Mouse (Mus musculus) forebrain, embryonic 11.5 days (tissue): ENCODE results near the gene Arhgef17. TPM values are rescaled to one million over a fixed set of nuclear protein-coding genes. Genes with fewer than 3 reads are reported as not detected.

Experiments
- ATAC-seq: fragments of 200-750 bp; cut with Nextera tagmentation; replicated peaks from 2 replicates; pipeline ENCODE4 v1.8.0; 2017; ENCODE audit warnings: moderate TSS enrichment; ENCODE audit not compliant: low FRiP score
- DNase-seq: peaks from one replicate; pipeline ENCODE4 v3.0.0-alpha.2; 2017; ENCODE audit warnings: low spot score
- H3K27ac ChIP-seq: fragments of 300-500 bp; sonication (generic); 2 replicates; pipeline ENCODE4 v1.5.1; 2014; ENCODE audit warnings: low read depth, low read length
- H3K27me3 ChIP-seq: fragments of 300-500 bp; sonication (generic); 2 replicates; pipeline ENCODE4 v1.6.1; 2014; ENCODE audit warnings: mild to moderate bottlenecking, low read length, mixed read lengths; ENCODE audit not compliant: control insufficient read depth, insufficient read depth
- H3K36me3 ChIP-seq: fragments of 300-500 bp; sonication (generic); 2 replicates; pipeline ENCODE4 v1.6.1; 2014; ENCODE audit warnings: mild to moderate bottlenecking, low read length, moderate library complexity, mixed read lengths; ENCODE audit not compliant: control insufficient read depth, insufficient read depth
- H3K4me1 ChIP-seq: fragments of 300-500 bp; sonication (generic); replicated peaks from 2 replicates; pipeline ENCODE4 v1.6.1; 2014; ENCODE audit warnings: low read length, mixed read lengths; ENCODE audit not compliant: control insufficient read depth, insufficient read depth
- H3K4me2 ChIP-seq: fragments of 300-500 bp; sonication (generic); 2 replicates; pipeline ENCODE4 v1.6.1; 2014; ENCODE audit warnings: low read depth, mild to moderate bottlenecking, low read length, moderate library complexity, mixed read lengths; ENCODE audit not compliant: severe bottlenecking
- H3K4me3 ChIP-seq: fragments of 300-500 bp; sonication (generic); 2 replicates; pipeline ENCODE4 v1.5.1; 2014; ENCODE audit warnings: low read depth, low read length
- H3K9ac ChIP-seq: fragments of 300-500 bp; sonication (generic); 2 replicates; pipeline ENCODE4 v1.6.1; 2014; ENCODE audit warnings: low read length
- H3K9me3 ChIP-seq: fragments of 300-500 bp; sonication (generic); 2 replicates; pipeline ENCODE4 v1.6.1; 2016; ENCODE audit warnings: low read length, mixed read lengths; ENCODE audit not compliant: control insufficient read depth
- WGBS: fragments of 180-500 bp; shearing (Covaris S2); extraction: QIAGEN DNeasy Blood & Tissue Kit; methylation state at CpG from one replicate; pipeline ENCODE4 v1.1.7; 2014; 5-methylcytosine and 5-hydroxymethylcytosine counted together
- polyA plus RNA-seq: library from polyadenylated mRNA; unstranded; fragments of >200 nt; fragmentation: Nextera tagmentation; extraction: Ambion mirVana; gene quantifications from 2 replicates; pipeline ENCODE4 v1.2.1, GENCODE M21; 2014

The Arhgef17 gene
- polyA plus RNA-seq, 1 experiment from 2014 or later, result 10.1 TPM

DNA sequence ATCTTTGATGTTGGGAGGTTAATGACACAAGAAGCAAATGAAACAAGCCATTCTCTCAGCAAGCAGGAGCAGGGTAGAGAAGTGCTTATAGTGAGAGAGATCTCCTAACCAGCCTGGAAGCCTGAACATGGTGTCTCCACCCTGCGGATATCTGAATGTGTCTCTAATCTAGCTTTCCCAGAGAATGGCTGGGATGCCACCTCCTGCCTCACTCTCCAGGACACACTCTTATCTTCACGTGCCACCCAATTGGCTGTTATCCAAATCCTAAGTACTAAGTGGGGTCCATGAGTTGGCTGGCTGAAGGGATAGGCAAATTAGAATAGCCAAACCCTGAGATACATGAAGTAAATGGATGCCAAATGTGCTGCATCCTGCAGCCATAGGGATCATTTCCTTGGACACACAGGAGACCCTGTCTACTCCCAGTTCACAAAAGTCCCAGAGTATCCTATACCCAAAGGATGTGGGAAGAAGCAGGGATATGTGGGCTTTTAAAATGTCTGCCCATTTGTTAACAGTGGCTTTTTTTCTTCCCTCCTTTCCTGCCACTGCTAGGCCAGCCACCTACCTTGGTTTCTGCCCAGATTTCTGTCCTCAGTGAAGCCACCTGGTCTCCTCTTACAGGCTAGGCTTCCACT lies 87.4 kb downstream of the Arhgef17 start:
- 0 out of 2 replicates have a peak, but pooled peaks cover 1% of the 10 kb centered on the region for H3K4me1 ChIP-seq
- no peak for ATAC-seq
- no peak for DNase-seq
- no peaks in the 10 kb centered on the region for H3K36me3 ChIP-seq
- no peak overlapping the region for H3K9ac ChIP-seq
- H3K4me3 ChIP-seq, result no peak overlapping the region
- no peak overlapping the region for H3K4me2 ChIP-seq
- H3K9me3 ChIP-seq, result no peaks in the 10 kb centered on the region
- H3K27me3 ChIP-seq, result no peaks in the 10 kb centered on the region
- no peak overlapping the region for H3K27ac ChIP-seq
- 87% methylated on average over 2 of the region's 2 CpGs for WGBS

DNA sequence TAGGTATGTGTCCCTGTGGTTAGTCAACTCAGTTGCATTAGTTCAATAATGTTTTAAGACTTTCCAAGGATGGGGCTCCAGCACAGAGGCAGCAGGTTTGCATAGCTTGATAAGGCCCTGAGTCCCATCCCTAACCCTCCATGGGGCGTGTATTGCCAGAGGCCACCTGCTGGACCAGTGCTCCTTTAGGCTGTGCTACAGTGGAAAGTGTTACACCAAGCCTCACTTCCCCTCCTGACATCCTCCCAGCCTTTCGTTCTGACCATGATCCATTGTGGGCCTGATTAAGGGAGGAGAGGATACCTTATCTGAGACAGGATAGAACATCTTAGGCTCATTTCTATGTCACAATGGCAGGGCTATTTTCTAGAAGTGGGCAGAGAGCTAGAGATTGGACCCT lies 88.0 kb downstream of the Arhgef17 start:
- no peaks in the 10 kb centered on the region for H3K27me3 ChIP-seq
- H3K9ac ChIP-seq, result no peak overlapping the region
- no peaks in the 10 kb centered on the region for H3K9me3 ChIP-seq
- no peak overlapping the region for H3K4me3 ChIP-seq
- ATAC-seq (no peak), DNase-seq (no peak)
- H3K4me1 ChIP-seq, result 0 out of 2 replicates have a peak, but pooled peaks cover 1% of the 10 kb centered on the region
- H3K27ac ChIP-seq, result no peak overlapping the region
- H3K4me2 ChIP-seq, result no peak overlapping the region
- 90% methylated on average over 2 of the region's 2 CpGs for WGBS
- no peaks in the 10 kb centered on the region for H3K36me3 ChIP-seq

DNA sequence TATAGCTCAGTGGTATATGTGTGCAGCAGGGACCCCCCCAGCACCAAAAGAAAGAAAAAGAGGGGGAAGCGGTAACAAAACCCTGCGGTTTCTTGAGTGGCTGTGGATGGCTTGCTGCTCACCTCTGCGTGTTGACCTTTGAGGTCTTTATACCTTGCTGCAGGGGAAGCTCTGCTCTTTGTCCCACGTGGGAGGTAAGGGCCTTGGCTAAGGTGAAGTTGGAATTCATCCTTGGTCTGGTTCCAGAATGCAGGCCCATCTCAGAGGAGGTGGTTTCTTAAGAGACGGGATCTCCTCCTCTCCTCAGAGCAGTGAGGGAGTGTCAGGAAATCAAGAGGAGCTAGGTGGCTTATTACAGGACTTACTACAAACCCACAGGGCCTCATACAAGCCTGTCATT lies 89.7 kb downstream of the Arhgef17 start:
- Histone ChIP-seq H3K27ac (no peak overlapping the region), H3K9ac (no peak overlapping the region), H3K9me3 (no peaks in the 10 kb centered on the region), H3K27me3 (no peaks in the 10 kb centered on the region), H3K36me3 (no peaks in the 10 kb centered on the region; the same call in 1 of the 2 replicates), H3K4me2 (no peak overlapping the region), H3K4me1 (0 out of 2 replicates have a peak, but pooled peaks cover 1% of the 10 kb centered on the region), H3K4me3 (no peak overlapping the region)
- no peak for ATAC-seq
- no peak for DNase-seq
- WGBS, result 93% methylated on average over 5 of the region's 5 CpGs

- no peak for ATAC-seq
- 91% methylated on average over 6 of the region's 6 CpGs for WGBS
- Histone ChIP-seq H3K27me3 (no peaks in the 10 kb centered on the region), H3K9me3 (no peaks in the 10 kb centered on the region), H3K4me3 (no peak overlapping the region), H3K9ac (no peak overlapping the region), H3K4me1 (0 out of 2 replicates have a peak, but pooled peaks cover 1% of the 10 kb centered on the region), H3K36me3 (peaks cover 2% of the 10 kb centered on the region; the same call in 1 of the 2 replicates), H3K4me2 (no peak overlapping the region), H3K27ac (no peak overlapping the region)
- no peak for DNase-seq
Observed at GRCm38 (mm10) chr7:100841608-100842007, 90.3 kb downstream of the Arhgef17 start.

DNA sequence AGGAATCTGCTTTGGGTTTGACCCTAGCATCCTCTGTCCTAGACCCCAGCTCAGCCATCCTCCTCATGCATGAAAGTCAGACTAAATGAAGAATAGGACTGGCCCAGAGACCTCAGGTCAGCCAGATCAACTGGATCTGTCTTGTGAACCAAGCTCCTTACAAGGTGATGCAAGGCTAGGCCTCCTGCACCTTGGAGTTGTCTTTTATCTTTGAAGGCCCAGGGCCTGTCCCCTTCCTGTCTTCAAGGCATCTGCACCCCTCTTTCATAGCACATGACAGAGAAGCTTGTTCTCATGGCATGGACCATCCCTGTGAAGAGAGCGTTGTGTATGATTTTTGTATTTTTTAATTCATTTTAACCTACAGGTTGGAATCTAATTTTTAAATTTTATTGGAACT lies 91.0 kb downstream of the Arhgef17 start:
- ATAC-seq, result no peak
- no peak overlapping the region for H3K9ac ChIP-seq
- no peak overlapping the region for H3K4me2 ChIP-seq
- H3K4me3 ChIP-seq, result no peak overlapping the region
- 0 out of 2 replicates have a peak, but pooled peaks cover 1% of the 10 kb centered on the region for H3K4me1 ChIP-seq
- H3K27ac ChIP-seq, result no peak overlapping the region
- no peak for DNase-seq
- peaks cover 2% of the 10 kb centered on the region; the same call in 1 of the 2 replicates for H3K36me3 ChIP-seq
- WGBS, result 94% methylated on average over 1 of the region's 1 CpGs
- H3K27me3 ChIP-seq, result no peaks in the 10 kb centered on the region
- H3K9me3 ChIP-seq, result no peaks in the 10 kb centered on the region

DNA sequence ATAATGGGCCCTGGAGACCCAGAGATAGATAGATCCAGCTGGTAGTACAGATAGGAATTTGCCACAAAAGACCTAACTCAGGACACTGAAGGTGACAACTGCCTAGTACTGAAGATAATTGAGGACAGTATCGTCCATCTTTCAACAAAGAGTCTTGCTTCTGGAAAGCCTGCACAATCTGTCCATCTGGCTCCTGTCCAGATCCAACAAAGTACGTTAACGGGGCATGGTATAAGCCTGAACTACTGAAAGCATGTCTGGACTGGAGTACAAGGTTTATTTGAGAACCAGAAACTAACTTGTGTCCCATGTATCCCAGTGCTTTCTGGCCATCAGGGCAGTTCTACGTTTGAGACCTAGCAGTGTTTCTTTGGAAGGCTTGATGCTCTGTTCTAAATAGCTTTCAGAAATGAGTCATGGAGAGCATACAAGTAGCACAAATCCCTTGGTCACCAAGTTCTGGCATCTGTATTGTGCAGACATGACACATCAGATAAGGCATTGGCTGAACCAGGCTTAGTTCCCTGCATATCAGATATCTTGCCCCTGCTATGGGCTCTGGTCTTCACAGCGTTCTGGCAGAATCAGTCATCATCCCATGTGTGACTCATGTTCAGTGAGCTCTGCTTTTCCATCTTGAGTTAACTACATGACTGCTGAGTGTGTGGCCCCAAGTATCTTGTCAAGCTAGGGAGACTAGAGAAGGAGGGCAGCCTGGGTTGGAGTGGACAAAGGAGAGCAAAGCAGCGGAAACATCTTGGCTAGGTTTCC lies 92.1 kb downstream of the Arhgef17 start:
- 0 out of 2 replicates have a peak, but pooled peaks cover 1% of the 10 kb centered on the region for H3K4me1 ChIP-seq
- H3K4me2 ChIP-seq, result no peak overlapping the region
- H3K27me3 ChIP-seq, result no peaks in the 10 kb centered on the region
- ATAC-seq, result no peak
- H3K27ac ChIP-seq, result no peak overlapping the region
- no peak overlapping the region for H3K4me3 ChIP-seq
- H3K9ac ChIP-seq, result no peak overlapping the region
- no peaks in the 10 kb centered on the region for H3K9me3 ChIP-seq
- WGBS, result 94% methylated on average over 6 of the region's 6 CpGs
- H3K36me3 ChIP-seq, result peaks cover 2% of the 10 kb centered on the region; the same call in 1 of the 2 replicates
- no peak for DNase-seq

- Histone ChIP-seq H3K4me3 (no peak overlapping the region), H3K27ac (no peak overlapping the region), H3K4me2 (no peak overlapping the region), H3K9ac (no peak overlapping the region), H3K27me3 (no peaks in the 10 kb centered on the region), H3K4me1 (0 out of 2 replicates have a peak, but pooled peaks cover 1% of the 10 kb centered on the region), H3K9me3 (no peaks in the 10 kb centered on the region), H3K36me3 (peaks cover 2% of the 10 kb centered on the region; the same call in 1 of the 2 replicates)
- DNase-seq, result no peak
- 77% methylated on average over 1 of the region's 1 CpGs for WGBS
- ATAC-seq, result no peak
Observed at GRCm38 (mm10) chr7:100837701-100838100, 94.2 kb downstream of the Arhgef17 start.

GRCm38 (mm10) chr7:100836657-100837056 lies 95.2 kb downstream of the Arhgef17 start:
- Histone ChIP-seq H3K27me3 (no peaks in the 10 kb centered on the region), H3K36me3 (peaks cover 2% of the 10 kb centered on the region; the same call in 1 of the 2 replicates), H3K4me1 (0 out of 2 replicates have a peak, but pooled peaks cover 1% of the 10 kb centered on the region), H3K27ac (no peak overlapping the region), H3K4me3 (no peak overlapping the region), H3K9me3 (no peaks in the 10 kb centered on the region), H3K9ac (no peak overlapping the region), H3K4me2 (no peak overlapping the region)
- no peak for DNase-seq
- 91% methylated on average over 10 of the region's 10 CpGs for WGBS
- no peak for ATAC-seq
